8 mouse cellular contexts compared by ENCODE assay signal in genomic region chr17:46546591-46546990, GRCm38 (mm10). TPM values are rescaled to one million over a fixed set of nuclear protein-coding genes. Genes with fewer than 3 reads are reported as not detected.
DNase-seq lines count a peak whose midpoint lies in the region; ATAC-seq and TF ChIP-seq lines count a peak whose summit lies in the region.

No protein-coding gene starts in this region.

- no peak for ATAC-seq in heart, embryonic 12.5 days (ENCODE audit: insufficient number of reproducible peaks, low FRiP score)
- peak; percentile 9; the same call in 1 of the 2 replicates for ATAC-seq in forebrain, embryonic 14.5 days
- no peak for ATAC-seq in liver, embryonic 14.5 days (ENCODE audit: insufficient read depth)

- H3K27ac ChIP-seq in heart, embryonic 12.5 days (ENCODE audit: poor library complexity, severe bottlenecking), result no peak overlapping the region
- H3K27ac ChIP-seq in forebrain, embryonic 14.5 days (ENCODE audit: low read depth, low read length), result no peak overlapping the region
- H3K27ac ChIP-seq in liver, embryonic 14.5 days, result no peak overlapping the region

- peaks cover 43% of the 10 kb centered on the region for H3K36me3 ChIP-seq in heart, embryonic 12.5 days
- H3K36me3 ChIP-seq in E14TG2a.4 (ENCODE audit: insufficient read depth, low read length), result peaks cover 34% of the 10 kb centered on the region
- H3K36me3 ChIP-seq in forebrain, embryonic 14.5 days (ENCODE audit: control insufficient read depth, insufficient read depth, low read length), result peaks cover 45% of the 10 kb centered on the region
- H3K36me3 ChIP-seq in liver, embryonic 14.5 days (replicated peaks; ENCODE audit: control insufficient read depth, insufficient read depth, low read depth), result peaks cover 13% of the 10 kb centered on the region

- H3K4me3 ChIP-seq in heart, embryonic 12.5 days, result peak overlapping the region; percentile 59
- H3K4me3 ChIP-seq in E14TG2a.4 (replicated peaks; ENCODE audit: low read length), result peak overlapping the region; percentile 76
- peak overlapping the region; percentile 64 for H3K4me3 ChIP-seq in forebrain, embryonic 14.5 days (ENCODE audit: low read depth, low read length)
- H3K4me3 ChIP-seq in liver, embryonic 14.5 days (ENCODE audit: insufficient read depth in 1 of 2, low read depth in 2 of 2, low read length in 2 of 2), result peak overlapping the region; percentile 49 to 52

- TF ChIP-seq EP300 in liver, embryonic 14.5 days (IDR thresholded peaks at IDR 0.05; ENCODE audit: low read depth), result no peak

- H3K4me1 ChIP-seq in heart, embryonic 12.5 days (replicated peaks), result peaks cover 30% of the 10 kb centered on the region
- peaks cover 53% of the 10 kb centered on the region for H3K4me1 ChIP-seq in E14TG2a.4 (replicated peaks; ENCODE audit: low read depth, low read length)
- H3K4me1 ChIP-seq in forebrain, embryonic 14.5 days (ENCODE audit: control insufficient read depth, insufficient read depth, low read length), result peaks cover 7% of the 10 kb centered on the region; the same call in 1 of the 2 replicates
- H3K4me1 ChIP-seq in liver, embryonic 14.5 days (replicated peaks; ENCODE audit: control insufficient read depth in 2 of 2, insufficient read depth in 2 of 2, low read length in 1 of 2), result no peaks in the 10 kb centered on the region

- TF ChIP-seq CTCF in E14TG2a.4 (conservative IDR thresholded peaks at IDR 0.05; ENCODE audit: low read length), result no peak
- no peak for TF ChIP-seq CTCF in liver, embryonic 14.5 days (IDR thresholded peaks at IDR 0.05; ENCODE audit: low read depth)

- intact Hi-C loops in heart, postnatal 14 days (cut with DNase I), result no loop called here

- H3K27me3 ChIP-seq in heart, embryonic 12.5 days (replicated peaks), result peaks cover 6% of the 10 kb centered on the region; the same call in 1 of the 2 replicates
- H3K27me3 ChIP-seq in E14TG2a.4 (ENCODE audit: insufficient read depth, low read length), result peaks cover 48% of the 10 kb centered on the region
- H3K27me3 ChIP-seq in forebrain, embryonic 14.5 days (replicated peaks; ENCODE audit: control insufficient read depth, insufficient read depth, low read length), result 0 out of 2 replicates have a peak, but pooled peaks cover 3% of the 10 kb centered on the region
- H3K27me3 ChIP-seq in liver, embryonic 14.5 days (ENCODE audit: control insufficient read depth, insufficient read depth, low read length), result peaks cover 22% of the 10 kb centered on the region

- peak overlapping the region; percentile 74 for H3K9ac ChIP-seq in heart, embryonic 12.5 days
- H3K9ac ChIP-seq in forebrain, embryonic 14.5 days (ENCODE audit: low read length), result peak overlapping the region; percentile 86
- H3K9ac ChIP-seq in liver, embryonic 14.5 days (replicated peaks), result no peak overlapping the region

- H3K9me3 ChIP-seq in heart, embryonic 12.5 days (replicated peaks), result no peaks in the 10 kb centered on the region
- H3K9me3 ChIP-seq in E14TG2a.4 (ENCODE audit: low read length), result no peaks in the 10 kb centered on the region
- no peaks in the 10 kb centered on the region for H3K9me3 ChIP-seq in forebrain, embryonic 14.5 days (replicated peaks; ENCODE audit: control insufficient read depth, low read length)
- no peaks in the 10 kb centered on the region for H3K9me3 ChIP-seq in liver, embryonic 14.5 days (ENCODE audit: control insufficient read depth, low read length)

- DNase-seq in heart, postnatal 14 days, result no peak
- DNase-seq in forebrain, embryonic 14.5 days (ENCODE audit: low spot score), result no peak
- DNase-seq in liver, embryonic 14.5 days (ENCODE audit: low read depth in 3 of 3, low spot score in 3 of 3), result no peak
- no peak for DNase-seq in right cerebral cortex, postnatal 36 days (ENCODE audit: low spot score in 2 of 2)
- no peak for DNase-seq in gastrocnemius, postnatal 4 days (ENCODE audit: low spot score in 2 of 2)
- DNase-seq in adrenal gland, postnatal 10 days, result no peak

- peak overlapping the region; percentile 80 for H3K4me2 ChIP-seq in heart, embryonic 12.5 days
- H3K4me2 ChIP-seq in forebrain, embryonic 14.5 days (ENCODE audit: low read length), result peak overlapping the region; percentile 85
- H3K4me2 ChIP-seq in liver, embryonic 14.5 days (ENCODE audit: low read depth), result peak overlapping the region; percentile 64

- 11% methylated on average over 7 of the region's 7 CpGs for WGBS in heart, embryonic 12.5 days
- 6% methylated on average over 7 of the region's 7 CpGs for WGBS in forebrain, embryonic 14.5 days
- WGBS in liver, embryonic 14.5 days (ENCODE audit: insufficient replicate concordance), result 27% methylated on average over 7 of the region's 7 CpGs

RNA-seq across cellular contexts. Expression of gene Cul9, which starts 0.4 kb away (rescaled TPM):
- polyA plus RNA-seq in heart, embryonic 12.5 days (2016; fragmentation: Nextera tagmentation; extraction: Ambion mirVana), result 7.2 and 7.4 TPM in 2 replicates
- total RNA-seq in heart, postnatal 14 days (2021), result 10 to 100 TPM; 17.0 to 18.2 TPM
- 7.6 and 10.8 TPM in 2 replicates for polyA plus RNA-seq in forebrain, embryonic 14.5 days (2014; fragmentation: Nextera tagmentation; extraction: Ambion mirVana)
- polyA plus RNA-seq in liver, embryonic 14.5 days (2012; rRNA removed), result 0.59 and 0.92 TPM in 2 replicates
- polyA plus RNA-seq in liver, embryonic 14.5 days (2014; fragmentation: Nextera tagmentation; extraction: Ambion mirVana), result 0.34 and 0.46 TPM in 2 replicates
- 10 to 100 TPM; 13.5 to 15.0 TPM for total RNA-seq in gastrocnemius, postnatal 4 days (2021)
- total RNA-seq in adrenal gland, postnatal 10 days (2021), result 10 to 100 TPM; 14.3 to 22.9 TPM

RNA-seq across cellular contexts. Expression of gene Srf, which starts 9.4 kb away (rescaled TPM):
- polyA plus RNA-seq in heart, embryonic 12.5 days (2016; fragmentation: Nextera tagmentation; extraction: Ambion mirVana), result 15.0 and 17.5 TPM in 2 replicates
- total RNA-seq in heart, postnatal 14 days (2021), result 100 to 1,000 TPM in 1 of 2 experiments, 10 to 100 TPM in 1; 93.0 to 109 TPM
- polyA plus RNA-seq in forebrain, embryonic 14.5 days (2014; fragmentation: Nextera tagmentation; extraction: Ambion mirVana), result 4.6 and 4.7 TPM in 2 replicates
- polyA plus RNA-seq in liver, embryonic 14.5 days (2012; rRNA removed), result 16.0 and 22.0 TPM in 2 replicates
- polyA plus RNA-seq in liver, embryonic 14.5 days (2014; fragmentation: Nextera tagmentation; extraction: Ambion mirVana), result 2.5 and 2.6 TPM in 2 replicates
- total RNA-seq in gastrocnemius, postnatal 4 days (2021), result 10 to 100 TPM; 81.5 to 84.4 TPM
- 10 to 100 TPM; 33.6 to 37.6 TPM for total RNA-seq in adrenal gland, postnatal 10 days (2021)

RNA-seq across cellular contexts. Expression of gene Dnph1, which starts 50.1 kb away (rescaled TPM):
- polyA plus RNA-seq in heart, embryonic 12.5 days (2016; fragmentation: Nextera tagmentation; extraction: Ambion mirVana), result 24.2 and 25.9 TPM in 2 replicates
- total RNA-seq in heart, postnatal 14 days (2021), result 1 to 10 TPM; 2.1 to 2.4 TPM
- polyA plus RNA-seq in forebrain, embryonic 14.5 days (2014; fragmentation: Nextera tagmentation; extraction: Ambion mirVana), result 33.0 and 41.6 TPM in 2 replicates
- 12.0 and 14.0 TPM in 2 replicates for polyA plus RNA-seq in liver, embryonic 14.5 days (2012; rRNA removed)
- 20.0 and 24.2 TPM in 2 replicates for polyA plus RNA-seq in liver, embryonic 14.5 days (2014; fragmentation: Nextera tagmentation; extraction: Ambion mirVana)
- 1 to 10 TPM; 3.6 to 5.2 TPM for total RNA-seq in gastrocnemius, postnatal 4 days (2021)
- 1 to 10 TPM; 5.7 to 6.1 TPM for total RNA-seq in adrenal gland, postnatal 10 days (2021)

RNA-seq across cellular contexts. Expression of gene Ttbk1, which starts 59.1 kb away (rescaled TPM):
- 0.08 and 0.13 TPM in 2 replicates for polyA plus RNA-seq in heart, embryonic 12.5 days (2016; fragmentation: Nextera tagmentation; extraction: Ambion mirVana)
- under 1 TPM; 0.29 to 0.48 TPM for total RNA-seq in heart, postnatal 14 days (2021)
- 3.8 and 4.8 TPM in 2 replicates for polyA plus RNA-seq in forebrain, embryonic 14.5 days (2014; fragmentation: Nextera tagmentation; extraction: Ambion mirVana)
- 0.02 and 0.04 TPM in 2 replicates for polyA plus RNA-seq in liver, embryonic 14.5 days (2012; rRNA removed)
- polyA plus RNA-seq in liver, embryonic 14.5 days (2014; fragmentation: Nextera tagmentation; extraction: Ambion mirVana), result not detected in 2 replicates
- 1 to 10 TPM in 1 of 2 experiments, under 1 TPM in 1; 0.60 to 1.2 TPM for total RNA-seq in gastrocnemius, postnatal 4 days (2021)
- total RNA-seq in adrenal gland, postnatal 10 days (2021), result 1 to 10 TPM; 1.2 to 2.2 TPM
